Mouse (Mus musculus): ENCODE data around the gene Negr1. TPM values are rescaled to one million over a fixed set of nuclear protein-coding genes. Genes with fewer than 3 reads are reported as not detected.

The Negr1 gene
- polyA plus RNA-seq, 1 experiment from 2014 or later, result not detected

GRCm38 (mm10) chr3:156747456-156747855, 185.9 kb downstream of the Negr1 start:
- H3K27me3 ChIP-seq (ENCODE audit: insufficient read depth, low read length), result no peaks in the 10 kb centered on the region
- DNase-seq, result no peak
- no peak overlapping the region for H3K27ac ChIP-seq (ENCODE audit: low read depth)

GRCm38 (mm10) chr3:156753780-156754373, 192.3 kb downstream of the Negr1 start:
- Histone ChIP-seq H3K27me3 (ENCODE audit: insufficient read depth, low read length) (no peaks in the 10 kb centered on the region), H3K9ac (replicated peaks) (no peak overlapping the region), H3K4me1 (ENCODE audit: insufficient read depth) (no peaks in the 10 kb centered on the region), H3K27ac (ENCODE audit: low read depth) (no peak overlapping the region), H3K4me2 (ENCODE audit: low read depth, low read length) (no peak overlapping the region), H3K9me3 (ENCODE audit: low read length) (no peaks in the 10 kb centered on the region), H3K36me3 (replicated peaks; ENCODE audit: insufficient read depth, low read length) (no peaks in the 10 kb centered on the region), H3K4me3 (ENCODE audit: low read depth, low read length) (no peak overlapping the region)
- WGBS (ENCODE audit: insufficient replicate concordance), result 82% methylated on average over 4 of the region's 4 CpGs
- no peak for TF ChIP-seq CTCF (IDR thresholded peaks at IDR 0.05; ENCODE audit: low read depth)
- no peak for TF ChIP-seq EP300 (IDR thresholded peaks at IDR 0.05; ENCODE audit: low read depth)
- DNase-seq (no peak), ATAC-seq (no peak)

More at GRCm38 (mm10) chr3:156747456-156747855, 185.9 kb downstream of the Negr1 start:
- H3K4me3 ChIP-seq (ENCODE audit: low read depth, low read length), result no peak overlapping the region
- TF ChIP-seq CTCF (IDR thresholded peaks at IDR 0.05; ENCODE audit: low read depth), result no peak
- TF ChIP-seq EP300 (IDR thresholded peaks at IDR 0.05; ENCODE audit: low read depth), result no peak
- no peak overlapping the region for H3K9ac ChIP-seq (replicated peaks)
- H3K9me3 ChIP-seq (ENCODE audit: low read length), result no peaks in the 10 kb centered on the region
- H3K4me1 ChIP-seq (ENCODE audit: insufficient read depth), result no peaks in the 10 kb centered on the region
- no peak overlapping the region for H3K4me2 ChIP-seq (ENCODE audit: low read depth, low read length)
- no peak for ATAC-seq
- WGBS (ENCODE audit: insufficient replicate concordance), result 70% methylated on average over 3 of the region's 3 CpGs
- H3K36me3 ChIP-seq (replicated peaks; ENCODE audit: insufficient read depth, low read length), result no peaks in the 10 kb centered on the region

- no peaks in the 10 kb centered on the region for H3K4me1 ChIP-seq (ENCODE audit: insufficient read depth)
- DNase-seq, result no peak
- H3K9ac ChIP-seq (replicated peaks), result no peak overlapping the region
- WGBS (ENCODE audit: insufficient replicate concordance), result 56% methylated on average over 1 of the region's 1 CpGs
- no peak overlapping the region for H3K4me3 ChIP-seq (ENCODE audit: low read depth, low read length)
- no peak for ATAC-seq
- H3K4me2 ChIP-seq (ENCODE audit: low read depth, low read length), result no peak overlapping the region
- H3K36me3 ChIP-seq (replicated peaks; ENCODE audit: insufficient read depth, low read length), result no peaks in the 10 kb centered on the region
- H3K27me3 ChIP-seq (ENCODE audit: insufficient read depth, low read length), result no peaks in the 10 kb centered on the region
- H3K9me3 ChIP-seq (ENCODE audit: low read length), result no peaks in the 10 kb centered on the region
- TF ChIP-seq CTCF (IDR thresholded peaks at IDR 0.05; ENCODE audit: low read depth) (no peak), EP300 (IDR thresholded peaks at IDR 0.05; ENCODE audit: low read depth) (no peak)
- H3K27ac ChIP-seq (ENCODE audit: low read depth), result no peak overlapping the region
Observed at GRCm38 (mm10) chr3:156754790-156755530, 193.4 kb downstream of the Negr1 start.

GRCm38 (mm10) chr3:156765015-156765414, 203.4 kb downstream of the Negr1 start:
- TF ChIP-seq EP300 (IDR thresholded peaks at IDR 0.05; ENCODE audit: low read depth) (no peak), CTCF (IDR thresholded peaks at IDR 0.05; ENCODE audit: low read depth) (no peak)
- Histone ChIP-seq H3K4me1 (ENCODE audit: insufficient read depth) (0 out of 2 replicates have a peak, but pooled peaks cover 2% of the 10 kb centered on the region), H3K9me3 (ENCODE audit: low read length) (no peaks in the 10 kb centered on the region), H3K27ac (ENCODE audit: low read depth) (no peak overlapping the region), H3K4me3 (ENCODE audit: low read depth, low read length) (no peak overlapping the region), H3K36me3 (replicated peaks; ENCODE audit: insufficient read depth, low read length) (no peaks in the 10 kb centered on the region), H3K9ac (replicated peaks) (no peak overlapping the region), H3K27me3 (ENCODE audit: insufficient read depth, low read length) (no peaks in the 10 kb centered on the region), H3K4me2 (ENCODE audit: low read depth, low read length) (no peak overlapping the region)
- no peak for ATAC-seq
- WGBS (ENCODE audit: insufficient replicate concordance), result 61% methylated on average over 3 of the region's 3 CpGs
- no peak for DNase-seq

GRCm38 (mm10) chr3:156766171-156766845, 204.7 kb downstream of the Negr1 start:
- no peak for DNase-seq
- TF ChIP-seq CTCF (IDR thresholded peaks at IDR 0.05; ENCODE audit: low read depth), result no peak
- TF ChIP-seq EP300 (IDR thresholded peaks at IDR 0.05; ENCODE audit: low read depth), result no peak
- WGBS (ENCODE audit: insufficient replicate concordance), result 68% methylated on average over 2 of the region's 2 CpGs
- ATAC-seq, result no peak
- Histone ChIP-seq H3K9ac (replicated peaks) (no peak overlapping the region), H3K36me3 (replicated peaks; ENCODE audit: insufficient read depth, low read length) (no peaks in the 10 kb centered on the region), H3K4me3 (ENCODE audit: low read depth, low read length) (no peak overlapping the region), H3K27me3 (ENCODE audit: insufficient read depth, low read length) (no peaks in the 10 kb centered on the region), H3K4me1 (ENCODE audit: insufficient read depth) (0 out of 2 replicates have a peak, but pooled peaks cover 2% of the 10 kb centered on the region), H3K27ac (ENCODE audit: low read depth) (no peak overlapping the region), H3K4me2 (ENCODE audit: low read depth, low read length) (no peak overlapping the region), H3K9me3 (ENCODE audit: low read length) (no peaks in the 10 kb centered on the region)

- no peak for DNase-seq
- H3K9me3 ChIP-seq (ENCODE audit: low read length), result no peaks in the 10 kb centered on the region
- H3K4me3 ChIP-seq (ENCODE audit: low read depth, low read length), result no peak overlapping the region
- no peaks in the 10 kb centered on the region for H3K36me3 ChIP-seq (replicated peaks; ENCODE audit: insufficient read depth, low read length)
- WGBS (ENCODE audit: insufficient replicate concordance), result 83% methylated on average over 2 of the region's 2 CpGs
- no peaks in the 10 kb centered on the region for H3K4me1 ChIP-seq (ENCODE audit: insufficient read depth)
- H3K27me3 ChIP-seq (ENCODE audit: insufficient read depth, low read length), result no peaks in the 10 kb centered on the region
- TF ChIP-seq EP300 (IDR thresholded peaks at IDR 0.05; ENCODE audit: low read depth), result no peak
- no peak for TF ChIP-seq CTCF (IDR thresholded peaks at IDR 0.05; ENCODE audit: low read depth)
- ATAC-seq, result no peak
- no peak overlapping the region for H3K9ac ChIP-seq (replicated peaks)
- no peak overlapping the region for H3K27ac ChIP-seq (ENCODE audit: low read depth)
- no peak overlapping the region for H3K4me2 ChIP-seq (ENCODE audit: low read depth, low read length)
Observed at GRCm38 (mm10) chr3:156771626-156772025, 210.0 kb downstream of the Negr1 start.

Measured in liver, postnatal 0 days (tissue).